Mouse (Mus musculus) layer of hippocampus, postnatal 25 days (tissue): ENCODE measurements around the gene Inpp4b. TPM values are rescaled to one million over a fixed set of nuclear protein-coding genes. Genes with fewer than 3 reads are reported as not detected.

Source experiments
- DNase-seq, 2 experiments: peaks; one replicate each; pipeline ENCODE4 v3.0.0; 2022; ENCODE audit warnings: mixed read lengths in 2 of 2, low spot score in 1 of 2; ENCODE audit errors: extremely low spot score in 1 of 2
- total RNA-seq, 2 experiments: library from RNA; stranded (reverse); gene quantifications; 2 replicates each; pipeline ENCODE4 v1.2.3; 2021

Inpp4b gene
- total RNA-seq, 2 experiments from 2014 or later = 8.5 to 10.2 TPM

GRCm38 (mm10) chr8:81815551-81815950 lies 473.2 kb downstream of the Inpp4b start:
- no peak for DNase-seq

DNA sequence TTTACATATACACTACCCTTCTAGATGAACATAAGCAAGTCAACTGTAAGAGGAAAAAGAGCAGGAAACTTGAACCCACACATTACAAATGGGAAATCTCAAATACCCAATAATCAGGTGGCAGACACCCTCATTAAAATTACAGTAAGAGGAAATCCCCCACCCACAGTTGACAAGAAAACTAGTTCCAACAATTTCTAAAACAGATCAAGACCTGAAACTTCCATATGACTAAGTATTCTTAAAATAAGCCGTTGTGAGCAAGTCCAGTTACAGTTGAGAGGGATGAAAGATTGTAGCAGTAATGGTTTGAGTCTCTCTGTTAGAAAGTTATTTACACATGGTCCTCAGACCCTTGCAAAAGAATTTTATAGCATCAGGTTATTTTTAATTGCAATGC lies 480.8 kb downstream of the Inpp4b start:
- DNase-seq = no peak

DNA sequence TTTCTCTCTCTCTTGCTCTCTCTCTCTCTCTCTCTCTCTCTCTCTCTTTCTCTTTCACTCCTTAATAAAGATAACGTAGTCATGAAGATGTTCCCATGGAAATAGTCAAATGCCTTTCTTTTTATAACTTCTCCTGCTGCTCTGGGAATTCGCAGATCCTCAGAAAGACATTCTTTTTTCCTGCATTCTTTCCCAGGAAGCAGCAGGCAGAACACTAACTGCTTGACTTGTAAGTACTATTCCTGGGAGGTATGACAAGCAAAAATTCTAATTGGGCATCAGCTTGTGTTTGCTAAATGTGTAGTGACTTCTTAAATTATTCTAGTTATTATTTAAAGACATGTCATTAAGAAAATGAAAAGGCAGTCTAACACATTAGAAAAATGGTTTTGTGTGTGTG lies 482.6 kb downstream of the Inpp4b start:
- no peak for DNase-seq

DNA sequence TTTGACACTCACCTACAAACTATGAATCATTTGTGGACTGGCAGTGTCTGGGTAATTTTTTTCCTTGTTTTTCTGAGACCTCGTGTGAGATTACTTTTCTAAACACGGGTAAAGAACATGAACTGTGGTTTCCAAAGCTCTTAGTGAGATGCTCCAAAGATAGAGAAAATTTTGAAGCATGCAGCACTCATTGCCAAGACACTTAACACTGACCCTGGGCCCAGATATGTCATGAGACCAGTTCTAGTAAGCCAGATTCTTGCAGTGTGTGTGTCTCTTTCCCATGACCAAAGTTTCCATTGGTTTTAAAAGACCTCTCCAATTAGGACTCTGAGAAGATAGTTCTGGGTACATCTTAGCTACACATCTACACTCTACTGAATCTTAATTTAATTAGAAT lies 484.1 kb downstream of the Inpp4b start:
- DNase-seq = no peak

DNA sequence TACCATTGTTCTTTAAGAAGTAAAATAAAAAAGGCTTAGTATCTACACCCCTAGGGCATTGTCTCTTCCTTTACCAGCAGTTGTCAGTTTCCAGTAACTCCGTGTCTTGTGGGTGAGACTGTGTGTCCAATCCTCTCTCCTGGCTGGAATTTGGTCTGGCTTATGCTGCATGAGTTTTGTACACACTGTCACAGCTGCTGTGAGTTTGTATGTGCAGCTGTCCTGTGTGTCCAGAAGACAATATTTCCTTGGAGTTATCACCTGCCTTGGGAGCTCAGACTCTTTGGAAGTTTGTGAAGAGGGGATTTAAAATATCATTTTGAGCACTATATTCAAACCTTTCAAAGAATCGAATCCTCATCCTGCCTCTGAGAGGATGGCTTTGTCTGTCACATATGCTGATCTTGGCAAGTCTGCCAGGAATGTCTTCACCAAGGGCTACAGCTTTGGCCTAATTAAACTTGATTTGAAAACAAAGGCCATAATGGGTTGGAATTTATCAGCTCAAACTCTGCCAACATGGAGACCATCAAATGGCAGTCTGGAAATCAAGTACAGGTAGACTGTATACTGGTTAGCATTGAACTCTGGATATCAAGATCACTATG lies 485.1 kb downstream of the Inpp4b start:
- DNase-seq = no peak

DNA sequence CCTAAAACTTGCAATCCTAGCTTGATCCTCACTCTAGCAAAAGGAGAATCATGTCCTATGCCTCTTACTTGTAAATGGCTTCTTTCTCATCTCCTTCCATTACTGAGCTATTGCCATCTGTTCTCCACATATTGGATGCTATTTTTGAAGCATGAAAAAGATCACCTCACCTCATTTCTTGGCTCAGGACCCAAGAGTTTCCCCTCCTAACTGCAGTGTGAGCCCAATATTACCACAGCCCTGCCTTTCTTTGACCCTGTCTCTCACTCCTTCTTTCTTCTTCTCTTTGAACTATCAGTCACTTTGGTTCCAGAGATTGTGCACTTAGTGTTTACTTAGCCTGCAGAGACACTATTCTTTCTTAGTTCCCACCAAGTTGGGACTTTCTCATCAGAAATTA lies 489.1 kb downstream of the Inpp4b start:
- no peak for DNase-seq

DNA sequence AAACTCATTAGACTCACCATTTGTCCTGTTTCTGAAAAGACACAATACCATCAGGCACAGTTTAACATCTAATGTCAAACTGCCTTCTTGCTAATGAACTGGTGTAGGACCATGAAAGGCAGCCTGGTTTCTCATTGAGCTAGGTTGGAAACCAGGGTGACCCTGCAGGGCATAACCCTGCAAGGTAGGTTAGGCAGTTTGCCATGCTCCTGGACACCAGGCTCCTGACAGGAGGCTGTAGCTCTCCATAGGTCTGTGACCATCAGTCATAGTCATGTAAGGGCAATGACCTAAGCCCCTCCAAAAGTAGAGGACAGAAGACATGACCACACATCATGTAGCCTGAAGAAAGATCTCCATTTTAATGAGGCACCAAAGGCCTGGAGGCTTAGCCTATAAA lies 491.5 kb downstream of the Inpp4b start:
- DNase-seq = no peak

GRCm38 (mm10) chr8:81840512-81840911 lies 498.2 kb downstream of the Inpp4b start:
- DNase-seq = no peak

GRCm38 (mm10) chr8:81844104-81844982 lies 502.0 kb downstream of the Inpp4b start:
- DNase-seq = no peak

DNA sequence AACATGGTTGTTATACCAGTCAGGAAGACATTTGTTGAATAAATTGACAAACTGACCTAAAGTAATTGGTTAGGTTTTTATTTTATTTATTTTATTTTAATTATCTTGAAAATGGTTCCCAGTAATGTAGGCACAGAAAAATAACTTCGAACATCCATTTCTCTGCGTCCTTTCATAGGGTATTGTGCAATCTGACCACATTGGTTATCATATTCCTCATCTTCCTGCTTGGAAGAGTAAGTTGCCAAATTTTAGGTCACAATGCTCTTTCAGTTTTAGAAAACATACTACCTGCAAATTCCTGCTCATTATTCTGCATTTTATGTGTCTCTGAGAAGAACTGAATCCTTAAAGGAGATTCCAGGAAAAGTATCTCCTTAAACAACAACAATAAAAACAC lies 505.6 kb downstream of the Inpp4b start:
- no peak for DNase-seq

GRCm38 (mm10) chr8:81849976-81850375 lies 507.6 kb downstream of the Inpp4b start:
- no peak for DNase-seq

DNA sequence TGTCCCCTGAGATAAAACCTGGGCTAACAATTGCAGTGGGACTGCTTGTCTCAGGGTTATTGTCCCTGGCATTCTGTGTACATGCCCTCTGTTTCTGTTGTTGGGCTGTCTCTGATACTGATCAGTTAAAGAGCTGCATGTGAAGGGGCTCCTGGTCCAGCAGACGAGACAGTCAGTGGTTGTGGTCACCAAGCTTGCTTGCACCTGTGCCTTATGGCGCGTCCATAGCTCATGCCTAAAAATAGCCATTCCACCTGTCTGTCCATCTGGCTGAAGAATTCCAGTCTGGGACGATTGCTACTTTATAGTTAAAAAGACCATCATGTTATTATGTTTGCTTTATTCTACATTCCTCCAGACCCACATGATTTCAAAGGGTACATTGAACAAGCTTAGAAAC lies 510.8 kb downstream of the Inpp4b start:
- no peak for DNase-seq

DNA sequence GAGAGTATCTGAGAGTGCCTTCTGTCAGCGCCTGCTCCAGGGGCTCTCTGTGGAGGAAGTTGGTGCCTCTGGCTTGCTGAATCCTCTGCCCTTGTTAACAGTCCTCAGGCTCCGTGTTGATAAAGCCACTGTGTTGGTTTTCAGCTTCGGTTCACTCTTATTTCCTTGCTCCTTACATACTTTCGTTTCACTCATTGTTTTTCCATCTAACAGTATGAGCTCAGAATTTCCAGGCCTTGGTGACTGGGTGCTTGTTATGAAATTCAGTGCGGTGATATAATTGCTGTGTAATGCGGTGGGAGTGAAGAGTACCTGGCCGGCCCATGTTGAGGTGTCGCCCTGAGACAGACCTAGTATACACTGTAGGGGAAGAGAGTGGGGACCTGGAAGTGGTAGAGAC lies 512.2 kb downstream of the Inpp4b start:
- no peak for DNase-seq

DNA sequence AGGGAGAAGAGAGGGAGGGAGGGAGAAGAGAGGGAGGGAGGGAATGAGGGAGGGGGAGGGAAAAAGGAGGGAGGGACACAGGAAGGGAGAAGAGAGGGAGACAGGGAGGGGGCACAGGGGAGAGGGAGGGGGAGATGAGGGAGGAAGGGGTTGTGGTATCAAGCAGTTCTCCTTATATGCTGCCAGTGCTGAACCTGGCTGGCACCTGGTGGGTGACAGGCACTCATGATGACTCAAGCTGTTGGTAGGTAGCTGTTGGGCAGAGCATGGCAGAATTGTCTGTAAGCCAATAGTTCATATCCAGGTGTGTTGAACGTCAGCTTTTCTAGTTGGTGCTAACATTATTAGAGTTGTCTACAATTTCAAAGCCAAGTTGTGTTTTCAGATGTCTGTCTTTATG lies 512.7 kb downstream of the Inpp4b start:
- no peak for DNase-seq

DNA sequence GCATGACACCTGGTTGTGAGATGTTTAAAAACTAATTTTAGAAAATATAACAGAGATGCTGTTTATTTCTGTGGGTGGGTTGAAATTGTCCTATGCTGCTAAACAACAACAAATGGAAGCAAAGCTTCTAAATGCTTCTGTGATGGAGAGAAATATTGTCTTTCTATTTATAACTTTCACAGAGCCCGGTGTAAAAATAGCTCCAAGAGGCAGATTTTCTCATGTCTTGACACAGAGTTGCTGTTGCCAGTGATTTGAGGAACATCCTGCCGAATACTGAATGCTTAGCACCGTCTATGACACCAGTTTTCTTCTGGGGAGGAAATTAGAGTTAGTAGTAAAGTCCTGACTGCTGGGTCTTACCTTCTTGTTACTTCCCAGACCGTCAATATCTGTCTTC lies 513.8 kb downstream of the Inpp4b start:
- DNase-seq = no peak

DNA sequence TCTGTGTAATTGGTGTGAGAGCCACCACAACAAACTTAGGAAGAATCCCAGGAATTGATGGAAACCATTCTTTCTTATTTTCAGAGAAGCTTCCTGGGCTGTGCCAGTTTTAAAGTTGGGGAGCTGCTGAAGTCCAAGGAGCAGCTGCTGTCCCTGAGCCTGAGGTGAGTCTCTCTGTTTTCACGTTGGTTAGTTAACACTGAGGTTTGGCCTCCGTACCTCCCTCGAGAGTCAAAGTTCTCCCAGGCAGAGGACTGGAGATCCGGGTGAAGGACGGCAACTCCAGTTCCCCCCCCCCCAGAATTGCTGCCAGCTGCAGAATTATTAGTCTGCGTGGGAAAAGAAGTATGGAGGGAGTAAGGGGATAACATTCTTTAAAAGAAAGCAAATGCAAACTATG lies 514.3 kb downstream of the Inpp4b start:
- DNase-seq = no peak

DNA sequence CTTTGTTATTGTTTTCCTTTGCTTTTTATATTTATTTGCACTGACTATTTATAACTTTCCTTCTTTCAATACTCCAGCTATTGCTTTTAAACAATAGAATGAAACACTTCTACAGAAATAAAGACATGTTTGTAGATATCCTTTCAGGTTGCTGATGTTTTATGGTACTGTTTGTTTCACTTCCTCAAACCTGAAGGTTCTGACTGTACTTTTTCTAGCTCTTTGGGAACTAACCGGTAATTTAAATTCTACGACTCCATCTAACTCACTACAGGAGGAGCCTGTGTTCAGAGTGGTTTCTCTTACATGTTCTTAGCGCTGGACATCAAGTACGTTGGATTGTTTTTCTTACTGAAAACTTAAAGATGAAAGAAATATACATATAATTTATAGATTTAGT lies 516.0 kb downstream of the Inpp4b start:
- DNase-seq = no peak

DNA sequence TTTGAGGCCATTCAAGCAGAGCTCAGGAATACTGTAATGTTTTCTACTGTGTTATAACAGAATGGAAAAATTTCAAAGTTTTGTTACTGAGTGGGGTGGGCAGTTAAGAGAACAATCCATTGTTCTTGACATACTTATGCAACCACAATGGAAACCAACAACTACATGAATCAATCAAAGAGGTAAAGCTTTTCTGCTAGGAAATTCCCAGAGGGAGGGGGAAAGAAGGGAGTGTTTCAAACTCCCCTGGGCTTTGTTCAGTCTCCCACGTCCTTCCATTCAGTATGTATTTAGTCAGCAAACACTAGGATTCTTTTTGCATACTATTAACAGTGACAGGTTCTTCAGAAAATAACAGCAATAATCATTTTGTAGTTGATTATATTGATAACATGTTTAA lies 517.4 kb downstream of the Inpp4b start:
- no peak for DNase-seq

GRCm38 (mm10) chr8:81861311-81861710 lies 519.0 kb downstream of the Inpp4b start:
- DNase-seq = no peak

DNA sequence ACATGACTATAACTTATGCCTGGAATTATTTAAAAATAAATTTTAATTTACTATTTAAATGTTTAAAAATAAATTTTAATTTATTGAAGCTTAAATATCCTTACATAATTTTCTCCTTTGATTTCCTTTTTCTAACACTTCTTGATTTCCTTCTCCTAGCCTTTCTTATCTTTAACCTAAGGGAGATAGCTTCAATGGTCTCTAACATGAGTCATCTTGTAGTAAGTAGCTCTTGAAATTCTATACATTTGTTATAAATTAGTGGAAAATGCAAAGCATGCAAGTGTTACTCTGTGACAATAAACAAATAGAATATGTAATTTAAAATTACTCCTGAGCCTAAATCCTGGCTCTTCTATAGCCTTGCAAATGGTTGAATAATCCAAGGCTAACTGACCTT lies 520.4 kb downstream of the Inpp4b start:
- no peak for DNase-seq

- DNase-seq = no peak
These were observed 522.0 kb downstream of the Inpp4b start for GRCm38 (mm10) chr8:81864318-81864717.

- no peak for DNase-seq
These were observed 523.3 kb downstream of the Inpp4b start for GRCm38 (mm10) chr8:81865664-81866063.
